Mouse (Mus musculus) ES-CJ7 (cell line): Measurements from ENCODE around the gene Lactb.
"Not testable (repeated sequence)": the region's sequence is repeated elsewhere in the genome, so short reads cannot be mapped to it uniquely, and the experiment has no call there.

ENCODE experiments used
- DNase-seq: peaks from one replicate; pipeline ENCODE4 v3.0.0; 2011; ENCODE audit warnings: low read depth, low spot score

The Lactb gene

GRCm38 (mm10) chr9:66920488-66921279, 54.6 kb downstream of the Lactb start:
- no peak for DNase-seq

DNA sequence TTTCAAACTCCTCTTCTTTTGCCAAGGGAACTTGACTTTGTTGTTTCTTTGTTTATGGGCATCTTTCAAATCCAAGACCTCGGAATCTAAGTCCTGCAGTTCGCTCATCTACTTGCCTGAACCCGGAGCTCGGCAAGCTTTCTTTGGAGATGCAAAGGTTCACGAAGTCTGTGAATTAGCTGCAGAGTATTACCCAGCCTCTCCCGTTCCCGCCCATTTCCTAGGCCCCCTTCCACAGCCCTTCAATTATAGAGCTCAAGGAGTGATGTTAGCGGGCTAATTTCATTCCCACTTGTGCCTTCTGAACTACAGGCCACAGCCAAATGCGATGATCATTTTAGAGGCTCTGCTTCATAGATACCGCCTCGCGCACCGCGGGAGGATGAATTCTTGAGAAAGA, 55.3 kb downstream of the Lactb start:
- DNase-seq: peak; percentile 50

GRCm38 (mm10) chr9:66919382-66919971, 55.8 kb downstream of the Lactb start, which contains the start of gene Rab8b:
Rab8b (minus strand) TSS chr9:66919687.
- peak; percentile 96 for DNase-seq

DNA sequence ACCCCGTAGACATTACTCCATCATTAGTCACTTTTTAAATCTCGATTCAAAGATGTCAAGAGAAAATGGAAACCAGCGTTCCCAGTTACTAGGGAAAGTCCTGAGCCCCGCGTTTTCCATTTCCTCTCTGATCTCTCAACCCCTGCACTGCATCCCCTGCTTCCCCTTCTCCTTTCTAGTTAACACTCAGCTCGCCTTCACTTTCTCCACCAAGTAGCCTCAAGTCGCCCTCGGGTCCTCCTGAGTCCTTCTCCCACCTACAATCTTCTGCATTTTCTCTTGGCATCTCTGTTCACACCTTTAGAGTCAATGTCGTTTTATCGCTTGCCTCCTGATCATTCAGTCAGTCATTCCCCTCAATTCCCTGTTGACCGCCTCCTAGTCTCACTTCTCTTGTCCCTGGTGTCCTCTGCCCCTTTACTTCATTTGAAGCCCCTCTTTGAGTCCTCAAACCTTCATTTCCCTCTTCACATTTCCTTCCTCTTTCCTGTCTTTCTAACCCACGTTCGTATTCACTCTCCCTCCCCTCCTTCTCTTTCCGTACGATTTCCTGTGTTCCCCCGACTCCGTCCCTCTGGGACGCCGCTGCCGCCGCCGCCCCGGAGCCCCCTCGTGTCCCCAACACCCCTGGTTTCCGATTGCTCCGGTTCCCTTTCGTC, 56.5 kb downstream of the Lactb start:
- DNase-seq: no peak

- no peak for DNase-seq
These were observed 57.4 kb downstream of the Lactb start for GRCm38 (mm10) chr9:66917892-66918255.

DNA sequence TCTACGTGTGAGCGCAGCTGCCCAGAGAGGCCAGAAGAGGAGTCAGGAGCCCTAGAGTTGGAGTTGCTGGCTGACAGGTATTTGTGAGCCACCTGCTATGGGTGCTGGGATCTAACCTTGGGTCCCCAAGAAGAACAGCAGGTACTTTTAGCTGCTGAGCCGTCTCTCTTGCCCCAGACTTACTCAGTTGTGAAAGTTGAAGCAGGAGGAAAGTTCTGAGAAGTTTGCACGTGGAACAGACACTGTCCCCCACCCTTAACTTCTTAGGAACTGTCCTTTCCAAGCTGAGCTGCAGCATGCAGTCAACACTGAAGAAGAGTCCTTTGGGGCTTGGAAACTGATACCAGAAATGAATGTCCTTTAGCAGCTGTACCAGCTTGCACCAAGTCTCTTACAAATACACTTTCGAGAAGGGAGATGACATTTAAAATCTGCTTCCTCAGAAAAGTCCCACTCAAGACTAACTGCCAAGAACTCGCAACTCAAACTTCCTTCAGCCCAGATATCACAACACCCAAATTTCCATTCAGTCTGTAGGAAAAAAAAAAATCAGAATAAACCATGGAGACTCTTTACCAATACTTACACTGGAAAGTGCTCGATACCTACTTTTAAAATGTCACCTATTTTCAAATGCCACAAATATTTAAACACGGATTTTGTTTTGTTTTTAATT, 57.9 kb downstream of the Lactb start:
- no peak for DNase-seq

GRCm38 (mm10) chr9:66915869-66916785, 59.2 kb downstream of the Lactb start:
- no peak for DNase-seq

DNA sequence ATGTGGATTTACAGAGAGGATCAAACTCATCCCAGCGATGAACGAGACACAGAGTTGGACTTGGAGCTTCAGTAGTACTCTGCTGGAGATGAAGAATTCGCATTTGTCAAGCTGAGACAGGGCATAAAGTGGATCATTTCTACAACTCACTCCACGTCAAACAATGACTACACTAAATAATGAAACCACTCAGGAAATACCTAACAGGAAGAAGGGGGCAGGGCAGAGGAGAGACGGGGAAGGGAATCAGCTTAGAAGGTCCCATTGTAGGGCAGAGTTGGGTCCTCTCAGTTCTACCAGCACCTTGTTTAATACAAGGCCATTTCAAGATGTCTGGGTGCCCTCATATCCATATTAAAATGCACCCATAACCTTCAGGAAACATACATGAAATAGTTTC, 59.9 kb downstream of the Lactb start:
- no peak for DNase-seq

- no peak for DNase-seq
These were observed 60.7 kb downstream of the Lactb start for GRCm38 (mm10) chr9:66914540-66914939.

GRCm38 (mm10) chr9:66913254-66913934, 61.9 kb downstream of the Lactb start:
- DNase-seq: not testable (repeated sequence)

DNA sequence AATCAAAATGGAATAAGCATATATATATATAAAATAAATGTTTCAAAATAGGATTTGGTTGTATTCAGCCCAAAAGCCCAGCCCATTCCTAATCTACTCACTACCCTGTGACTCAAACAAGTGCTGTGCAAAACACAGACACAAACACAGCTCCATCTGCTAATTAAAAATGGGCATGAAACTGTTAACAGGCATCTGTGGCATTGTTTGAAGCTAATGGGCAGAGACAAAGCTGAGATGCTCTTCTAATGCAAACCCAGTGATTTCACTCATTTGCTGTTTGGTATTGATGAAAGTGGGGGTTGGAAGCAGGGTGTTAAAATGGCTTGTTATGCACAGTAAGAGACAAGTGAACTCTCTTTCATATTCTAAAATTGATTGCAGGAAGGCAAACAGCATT, 63.0 kb downstream of the Lactb start:
- DNase-seq: no peak

DNA sequence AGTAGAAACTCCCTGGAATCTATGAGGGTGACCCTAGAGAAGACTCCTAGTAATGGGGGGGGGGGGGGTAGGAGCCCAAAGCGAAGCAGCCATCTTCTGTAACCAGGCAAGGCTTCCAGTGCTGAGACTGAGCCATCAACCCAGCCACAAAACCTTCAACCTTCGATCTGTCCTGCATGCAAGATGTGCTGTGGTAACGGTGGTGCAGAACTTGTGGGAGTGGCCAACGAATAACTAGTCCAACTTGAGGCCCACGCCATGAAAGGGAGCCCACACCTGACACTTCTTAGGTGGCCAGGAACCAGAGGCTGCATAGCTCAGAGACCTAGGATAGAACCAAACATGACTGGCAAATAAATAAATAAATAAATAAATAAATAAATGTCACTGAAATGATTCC, 64.6 kb downstream of the Lactb start:
- no peak for DNase-seq

DNA sequence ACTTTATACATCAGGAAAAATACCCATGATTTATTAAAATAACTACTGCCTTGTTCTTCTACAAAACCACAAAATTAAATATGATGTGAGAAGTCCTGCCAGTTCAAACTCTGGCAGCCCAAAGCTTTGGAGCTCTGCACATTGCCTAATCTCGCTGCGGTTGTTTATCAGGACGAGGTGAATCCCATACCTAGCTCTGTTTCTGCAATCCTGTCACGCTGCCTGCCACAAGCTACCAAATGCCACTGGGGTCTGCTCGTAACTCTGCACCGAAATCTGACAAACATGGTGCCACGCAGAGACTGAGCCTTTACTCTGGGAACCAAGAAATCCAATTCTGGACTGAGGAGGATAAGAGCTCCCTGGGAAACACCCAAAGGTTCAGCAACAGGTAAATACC, 65.4 kb downstream of the Lactb start:
- no peak for DNase-seq

DNA sequence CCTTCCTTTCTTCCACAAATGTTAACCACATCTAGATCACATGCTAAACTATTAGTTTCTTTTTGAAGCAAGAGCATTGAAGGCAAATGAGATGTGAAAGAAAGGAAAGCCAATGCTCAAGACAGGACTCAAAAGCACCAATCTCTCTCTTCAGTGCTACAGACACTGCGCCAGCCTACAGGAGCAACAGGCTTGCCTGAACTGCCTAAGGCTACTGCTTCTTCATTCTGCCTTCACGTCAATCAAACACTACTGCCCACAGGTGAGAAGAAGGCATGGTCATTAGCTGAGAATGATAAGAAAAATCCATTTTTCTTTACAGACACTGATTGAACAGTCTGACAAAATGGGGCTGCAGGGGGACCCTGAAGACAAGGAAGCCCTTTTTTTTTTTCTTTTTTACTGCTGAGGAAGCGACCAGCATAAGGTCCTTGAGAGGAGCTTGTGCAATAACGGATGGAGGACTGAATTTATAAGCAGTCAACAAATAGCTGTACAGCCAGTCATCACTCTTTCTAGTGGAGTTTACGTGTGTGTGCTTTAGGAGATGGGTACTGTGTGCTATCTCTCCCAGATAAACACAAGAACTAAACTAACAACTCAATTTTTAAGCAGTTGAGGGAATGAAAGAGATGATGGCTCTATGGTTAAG, 67.4 kb downstream of the Lactb start:
- DNase-seq: no peak

GRCm38 (mm10) chr9:66907126-66907525, 68.2 kb downstream of the Lactb start:
- DNase-seq: no peak

DNA sequence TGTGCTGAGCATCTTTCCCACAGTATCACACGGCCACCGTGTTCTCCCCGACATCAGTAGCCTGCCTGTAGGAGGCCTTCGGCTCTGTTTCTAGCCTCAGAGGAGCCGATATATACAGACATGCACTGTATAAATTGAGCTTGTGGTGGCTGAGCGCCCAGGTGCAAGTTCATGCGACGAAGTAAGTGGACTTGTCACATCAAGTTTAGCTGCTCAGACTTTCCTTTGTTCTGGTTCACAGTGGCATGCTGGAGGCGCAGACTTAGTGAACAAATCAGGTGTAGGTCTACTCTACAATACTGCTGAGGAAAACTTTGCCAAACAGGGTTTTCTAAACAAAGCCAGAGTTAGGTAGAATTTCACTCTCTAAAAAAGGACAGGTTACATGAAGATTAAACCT, 69.3 kb downstream of the Lactb start:
- DNase-seq: no peak
